ENCODE assay signal across 22 mouse cellular contexts in genomic region chr6:142773566-142773965, GRCm38 (mm10). TPM values are rescaled to one million over a fixed set of nuclear protein-coding genes. Genes with fewer than 3 reads are reported as not detected.
A peak's percentile ranks its signal among the peaks of the same experiment; 100 is the strongest.
DNase-seq lines count a peak whose midpoint lies in the region; ATAC-seq and TF ChIP-seq lines count a peak whose summit lies in the region.
"Had no signal": no experiment of that assay in that cellular context is flagged by ENCODE, and none has a peak within 500 bp of the region (broad histone marks: within the 10 kb centered on the region; RNA-seq: fewer than 3 reads in every experiment).

No protein-coding gene starts in this region.

- peak; percentile 29; the same call in 1 of the 2 replicates for TF ChIP-seq CTCF in kidney, adult 2 months (conservative IDR thresholded peaks at IDR 0.05; ENCODE audit: insufficient read depth, insufficient read length, low read depth, low read length)
- TF ChIP-seq CTCF in lung, embryonic 14.5 days (IDR thresholded peaks at IDR 0.05; ENCODE audit: low read depth): peak; percentile 18; the same call in 1 of the 2 replicates
- TF ChIP-seq CTCF in cortical plate, adult 2 months (IDR thresholded peaks at IDR 0.05; ENCODE audit: extremely low read depth, insufficient read depth, low read length): 0 out of 2 replicates have a peak, but pooled peaks have one; percentile 9

- 93% methylated on average over 5 of the region's 5 CpGs for WGBS in kidney, adult 2 months
- WGBS in lung, embryonic 14.5 days: 89% methylated on average over 5 of the region's 5 CpGs
- WGBS in hindbrain, embryonic 16.5 days: 94% methylated on average over 5 of the region's 5 CpGs

- H3K27ac ChIP-seq in kidney, adult 2 months (ENCODE audit: insufficient read depth, low read depth, low read length): no peak overlapping the region
- H3K27ac ChIP-seq in lung, embryonic 14.5 days (ENCODE audit: low read depth): no peak overlapping the region
- H3K27ac ChIP-seq in ES-E14 (ENCODE audit: insufficient read depth, low read depth, low read length, poor library complexity, severe bottlenecking): no peak overlapping the region
- no peak overlapping the region for H3K27ac ChIP-seq in cortical plate, adult 2 months (ENCODE audit: insufficient read depth, low read length)
- H3K27ac ChIP-seq in hindbrain, embryonic 16.5 days (ENCODE audit: low read depth, low read length): no peak overlapping the region
- H3K27ac ChIP-seq: forebrain, embryonic 15.5 days; heart, embryonic 15.5 days; hindbrain, embryonic 10.5 days; limb, embryonic 15.5 days; midbrain, embryonic 12.5 days; neural tube, embryonic 15.5 days had no signal

- H3K4me2 ChIP-seq in lung, embryonic 14.5 days: no peak overlapping the region
- H3K4me2 ChIP-seq in hindbrain, embryonic 16.5 days (ENCODE audit: low read length): no peak overlapping the region
- H3K4me2 ChIP-seq: forebrain, embryonic 15.5 days; heart, embryonic 15.5 days; limb, embryonic 15.5 days; midbrain, embryonic 12.5 days; neural tube, embryonic 15.5 days had no signal

- in situ Hi-C loops in ES-E14 (cut with MboI; ENCODE audit: low sequenced_read_pairs in 2 of 2, unreplicated experiment in 2 of 2): no loop called here

- H3K4me3 ChIP-seq in kidney, adult 2 months (ENCODE audit: insufficient read depth, low read depth, low read length): no peak overlapping the region
- H3K4me3 ChIP-seq in lung, embryonic 14.5 days (ENCODE audit: low read depth, low read length): no peak overlapping the region
- H3K4me3 ChIP-seq in ES-E14 (ENCODE audit: insufficient read depth in 1 of 2, low read depth in 1 of 2, low read length in 2 of 2, poor library complexity in 1 of 2, severe bottlenecking in 1 of 2): no peak overlapping the region
- H3K4me3 ChIP-seq in cortical plate, adult 2 months (ENCODE audit: insufficient read depth, low read length): no peak overlapping the region
- no peak overlapping the region for H3K4me3 ChIP-seq in hindbrain, embryonic 16.5 days (ENCODE audit: low read length)
- H3K4me3 ChIP-seq: forebrain, embryonic 15.5 days; heart, embryonic 15.5 days; hindbrain, embryonic 10.5 days; limb, embryonic 15.5 days; midbrain, embryonic 12.5 days; neural tube, embryonic 15.5 days had no signal

- TF ChIP-seq POLR2A in kidney, adult 2 months (IDR thresholded peaks at IDR 0.05; ENCODE audit: low read depth, low read length): no peak
- TF ChIP-seq POLR2A in cortical plate, adult 2 months (IDR thresholded peaks at IDR 0.05; ENCODE audit: extremely low read depth, insufficient read depth, low read length): no peak

- no peak for DNase-seq in kidney, adult 2 months
- no peak for DNase-seq in kidney, postnatal 4 days
- no peak for DNase-seq in lung, embryonic 14.5 days
- no peak for DNase-seq in lung, postnatal 4 days
- DNase-seq in ES-E14 (ENCODE audit: low read depth, low spot score): no peak
- no peak for DNase-seq in adrenal gland, postnatal 14 days
- DNase-seq: adrenal gland, postnatal 36 days; cerebellum, postnatal 14 days; heart, adult 11 months; kidney, postnatal 14 days; thymus, postnatal 4 days had no signal

- H3K9ac ChIP-seq in lung, embryonic 14.5 days: no peak overlapping the region
- no peak overlapping the region for H3K9ac ChIP-seq in ES-E14 (ENCODE audit: insufficient read depth, low read depth, low read length, poor library complexity, severe bottlenecking)
- H3K9ac ChIP-seq in hindbrain, embryonic 16.5 days (ENCODE audit: low read depth, low read length): no peak overlapping the region
- H3K9ac ChIP-seq: forebrain, embryonic 15.5 days; heart, embryonic 15.5 days; limb, embryonic 15.5 days; midbrain, embryonic 12.5 days; neural tube, embryonic 15.5 days had no signal

- H3K36me3 ChIP-seq in kidney, adult 2 months (ENCODE audit: control insufficient read depth, insufficient read depth, low read length): no peaks in the 10 kb centered on the region
- peaks cover 56% of the 10 kb centered on the region for H3K36me3 ChIP-seq in lung, embryonic 14.5 days (ENCODE audit: insufficient read depth)
- peaks cover 28% of the 10 kb centered on the region for H3K36me3 ChIP-seq in ES-E14 (ENCODE audit: control insufficient read depth, insufficient read depth, low read length, poor library complexity, severe bottlenecking)
- peaks cover 23% of the 10 kb centered on the region for H3K36me3 ChIP-seq in hindbrain, embryonic 16.5 days (ENCODE audit: control insufficient read depth, insufficient read depth, low read length)

- no peaks in the 10 kb centered on the region for H3K9me3 ChIP-seq in lung, embryonic 14.5 days (ENCODE audit: low read depth, low read length)
- no peaks in the 10 kb centered on the region for H3K9me3 ChIP-seq in ES-E14 (ENCODE audit: control insufficient read depth, insufficient read depth, low read depth, low read length)
- H3K9me3 ChIP-seq in hindbrain, embryonic 16.5 days (ENCODE audit: control insufficient read depth, low read length): no peaks in the 10 kb centered on the region
- H3K9me3 ChIP-seq: forebrain, embryonic 15.5 days; heart, embryonic 15.5 days; hindbrain, embryonic 10.5 days; limb, embryonic 15.5 days; midbrain, embryonic 12.5 days; neural tube, embryonic 15.5 days had no signal

- no peak for ATAC-seq in lung, embryonic 14.5 days (ENCODE audit: insufficient read depth)
- ATAC-seq in hindbrain, embryonic 16.5 days: no peak
- ATAC-seq: activated CD4-positive, CD25-positive, alpha-beta regulatory T cell, adult 4 months; forebrain, embryonic 15.5 days had no signal

- no peaks in the 10 kb centered on the region for H3K27me3 ChIP-seq in kidney, adult 2 months (replicated peaks; ENCODE audit: control insufficient read depth, insufficient read depth, low read length)
- H3K27me3 ChIP-seq in lung, embryonic 14.5 days (ENCODE audit: insufficient read depth, low read length): no peaks in the 10 kb centered on the region
- no peaks in the 10 kb centered on the region for H3K27me3 ChIP-seq in hindbrain, embryonic 16.5 days (replicated peaks; ENCODE audit: control insufficient read depth, insufficient read depth, low read length)
- H3K27me3 ChIP-seq: forebrain, embryonic 15.5 days; heart, embryonic 15.5 days; limb, embryonic 15.5 days; midbrain, embryonic 12.5 days; neural tube, embryonic 15.5 days had no signal

- H3K4me1 ChIP-seq in kidney, adult 2 months (ENCODE audit: control insufficient read depth, insufficient read depth, low read length): no peaks in the 10 kb centered on the region
- no peaks in the 10 kb centered on the region for H3K4me1 ChIP-seq in lung, embryonic 14.5 days (ENCODE audit: insufficient read depth)
- peaks cover 0 to 6% of the 10 kb centered on the region in 2 experiments; a peak in 1 of 4 replicates for H3K4me1 ChIP-seq in ES-E14 (ENCODE audit: control insufficient read depth in 2 of 2, insufficient read depth in 2 of 2, low read length in 2 of 2, poor library complexity in 1 of 2)
- 0 out of 2 replicates have a peak, but pooled peaks cover 2% of the 10 kb centered on the region for H3K4me1 ChIP-seq in cortical plate, adult 2 months (ENCODE audit: control insufficient read depth, insufficient read depth, low read length)
- H3K4me1 ChIP-seq in hindbrain, embryonic 16.5 days (ENCODE audit: control insufficient read depth, insufficient read depth, low read depth, low read length): no peaks in the 10 kb centered on the region
- H3K4me1 ChIP-seq: forebrain, embryonic 15.5 days; limb, embryonic 15.5 days; midbrain, embryonic 12.5 days; neural tube, embryonic 15.5 days had no signal

TF ChIP-seq in ES-E14, 5 proteins besides CTCF, POLR2A, EP300 and RAD21:
- TF ChIP-seq CHD2 (IDR thresholded peaks at IDR 0.05; ENCODE audit: low read depth, low read length): no peak
- TF ChIP-seq ZNF384 (IDR thresholded peaks at IDR 0.05; ENCODE audit: low read depth, low read length): no peak
- no peak for TF ChIP-seq ZC3H11A (IDR thresholded peaks at IDR 0.05; ENCODE audit: borderline replicate concordance, low read depth, low read length)
- no peak for TF ChIP-seq HCFC1 (IDR thresholded peaks at IDR 0.05; ENCODE audit: borderline replicate concordance, insufficient read depth, low read length)
- TF ChIP-seq MAFK (IDR thresholded peaks at IDR 0.05; ENCODE audit: insufficient read depth, low read depth, low read length): peak; percentile 54; the same call in 1 of the 2 replicates

RNA-seq across cellular contexts. Expression of gene Cmas, which starts 17.1 kb away (rescaled TPM):
- polyA plus RNA-seq in kidney, adult 2 months (2012; rRNA removed): 11.4 and 16.5 TPM in 2 replicates
- 71.1 and 71.8 TPM in 2 replicates for polyA plus RNA-seq in lung, embryonic 14.5 days (2014; fragmentation: Nextera tagmentation; extraction: Ambion mirVana)
- 50.3 and 61.0 TPM in 2 replicates for total RNA-seq in ES-E14 (2012; rRNA removed)
- 86.8 and 88.2 TPM in 2 replicates for polyA plus RNA-seq in cortical plate, adult 2 months (2012; rRNA removed)
- total RNA-seq in adrenal gland, postnatal 14 days (2021): 31.3 and 35.6 TPM in 2 replicates
- polyA plus RNA-seq in hindbrain, embryonic 16.5 days (2015; fragmentation: Nextera tagmentation; extraction: Ambion mirVana): 182 and 193 TPM in 2 replicates

RNA-seq across cellular contexts. Expression of gene Sult6b2, which starts 30.7 kb away (rescaled TPM):
- not detected in 2 replicates for polyA plus RNA-seq in kidney, adult 2 months (2012; rRNA removed)
- not detected in 2 replicates for polyA plus RNA-seq in lung, embryonic 14.5 days (2014; fragmentation: Nextera tagmentation; extraction: Ambion mirVana)
- 0.16 and 0.31 TPM in 2 replicates for total RNA-seq in ES-E14 (2012; rRNA removed)
- polyA plus RNA-seq in cortical plate, adult 2 months (2012; rRNA removed): 0.13 TPM in 2 replicates
- not detected in 2 replicates for total RNA-seq in adrenal gland, postnatal 14 days (2021)
- polyA plus RNA-seq in hindbrain, embryonic 16.5 days (2015; fragmentation: Nextera tagmentation; extraction: Ambion mirVana): 0.10 and 0.19 TPM in 2 replicates
- total RNA-seq: adrenal gland, postnatal 36 days; gastrocnemius, adult 8-10 months had no signal
- polyA plus RNA-seq: activated CD4-positive, CD25-positive, alpha-beta regulatory T cell, adult 4 months; C2C12; heart, embryonic 15.5 days; midbrain, embryonic 12.5 days had no signal
